Mouse (Mus musculus) left cerebral cortex, adult 11 months (tissue): ENCODE results near the gene Lmod1.

Source experiments
- DNase-seq: peaks from one replicate; pipeline ENCODE4 v3.0.0; 2022; ENCODE audit warnings: low spot score

Gene Lmod1

GRCm38 (mm10) chr1:135412130-135412529 is 87.5 kb downstream of the Lmod1 start:
- DNase-seq, result no peak

DNA sequence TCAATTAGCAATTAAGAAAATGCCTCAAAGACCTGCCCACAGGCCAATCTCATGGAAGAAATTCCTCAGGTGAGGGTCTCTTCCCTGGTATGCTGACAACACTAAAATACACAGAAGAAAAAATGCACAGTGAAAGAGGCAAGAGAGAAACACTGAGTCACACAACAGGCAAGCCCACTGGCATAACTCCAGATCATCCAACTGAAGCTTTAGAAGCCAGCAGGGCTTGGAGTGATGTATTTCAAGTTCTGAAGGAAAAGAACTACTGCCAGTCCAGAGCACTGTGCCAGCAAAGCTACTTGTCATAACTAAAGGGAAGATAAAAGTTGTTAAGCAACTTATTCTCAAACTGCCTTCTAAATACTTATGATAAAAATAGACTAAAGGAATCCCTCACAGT is 89.4 kb downstream of the Lmod1 start:
- no peak for DNase-seq
